Mouse (Mus musculus) granulocyte monocyte progenitor cell, adult 5-6 weeks (primary cell): ENCODE measurements around the gene Pvalb. TPM values are rescaled to one million over a fixed set of nuclear protein-coding genes. Genes with fewer than 3 reads are reported as not detected.

Experiments
- ATAC-seq: replicated peaks from 2 replicates; pipeline ENCODE4 v1.8.0; 2016; ENCODE audit warnings: mild to moderate bottlenecking, moderate TSS enrichment, inconsistent platforms; ENCODE audit not compliant: poor library complexity, severe bottlenecking
- total RNA-seq, 2 experiments: library from RNA; stranded (forward) in 1 of 2; stranded (reverse) in 1 of 2; fragments of 200-712, 200-1000 nt in 1 of 2; fragments of >200 nt in 1 of 2; fragmentation: Nextera tagmentation in 1 of 2; gene quantifications; 2 replicates each; pipeline ENCODE4 v1.2.3; 2014 to 2017

Gene Pvalb
- total RNA-seq, 2 experiments from 2014 or later: not detected

GRCm38 (mm10) chr15:78169566-78169965 is 36.6 kb downstream of the Pvalb start:
- ATAC-seq: no peak

- no peak for ATAC-seq
Measured at GRCm38 (mm10) chr15:78165292-78165691, 40.9 kb downstream of the Pvalb start.

GRCm38 (mm10) chr15:78164466-78164865 is 41.7 kb downstream of the Pvalb start:
- ATAC-seq: no peak

- ATAC-seq: no peak
Measured at GRCm38 (mm10) chr15:78161946-78162345, 44.3 kb downstream of the Pvalb start.

- ATAC-seq: no peak
Measured at GRCm38 (mm10) chr15:78158335-78158734, 47.9 kb downstream of the Pvalb start.

GRCm38 (mm10) chr15:78157824-78158223 is 48.4 kb downstream of the Pvalb start:
- ATAC-seq: no peak

GRCm38 (mm10) chr15:78157330-78157729 is 48.9 kb downstream of the Pvalb start:
- no peak for ATAC-seq

- ATAC-seq: no peak
Measured at GRCm38 (mm10) chr15:78155421-78155820, 50.8 kb downstream of the Pvalb start.

GRCm38 (mm10) chr15:78153045-78153775 is 53.0 kb downstream of the Pvalb start:
- ATAC-seq: no peak

GRCm38 (mm10) chr15:78148565-78148964 is 57.6 kb downstream of the Pvalb start:
- ATAC-seq: no peak

Other genes with a start within 250 kb of the Pvalb start
- 10.1 and 18.2 TPM in 2 replicates for gene Foxred2, start 249.7 kb downstream of the Pvalb start, total RNA-seq (2014; fragmentation: Nextera tagmentation)
- 16.0 and 18.5 TPM in 2 replicates for gene Foxred2, start 249.7 kb downstream of the Pvalb start, total RNA-seq (2017)
- 190 and 212 TPM in 2 replicates for gene Eif3d, start 235.6 kb downstream of the Pvalb start, total RNA-seq (2014; fragmentation: Nextera tagmentation)
- 219 and 227 TPM in 2 replicates for gene Eif3d, start 235.6 kb downstream of the Pvalb start, total RNA-seq (2017)
- gene Cacng2, start 86.4 kb downstream of the Pvalb start, total RNA-seq (2014; fragmentation: Nextera tagmentation): not detected in 2 replicates
- gene Cacng2, start 86.4 kb downstream of the Pvalb start, total RNA-seq (2017): not detected in 2 replicates
- 53.3 and 75.4 TPM in 2 replicates for gene Ift27, start 32.3 kb downstream of the Pvalb start, total RNA-seq (2014; fragmentation: Nextera tagmentation)
- 10.8 and 16.3 TPM in 2 replicates for gene Ift27, start 32.3 kb downstream of the Pvalb start, total RNA-seq (2017)
- 122 and 173 TPM in 2 replicates for gene Ncf4, start 38.4 kb upstream of the Pvalb start, total RNA-seq (2014; fragmentation: Nextera tagmentation)
- gene Ncf4, start 38.4 kb upstream of the Pvalb start, total RNA-seq (2017): 73.5 and 77.6 TPM in 2 replicates
- 7.8 and 10.7 TPM in 2 replicates for gene Csf2rb2, start 99.3 kb upstream of the Pvalb start, total RNA-seq (2014; fragmentation: Nextera tagmentation)
- gene Csf2rb2, start 99.3 kb upstream of the Pvalb start, total RNA-seq (2017): 1.6 and 4.1 TPM in 2 replicates
- gene Csf2rb, start 119.4 kb upstream of the Pvalb start, total RNA-seq (2014; fragmentation: Nextera tagmentation): 90.5 and 114 TPM in 2 replicates
- gene Csf2rb, start 119.4 kb upstream of the Pvalb start, total RNA-seq (2017): 57.3 and 137 TPM in 2 replicates
- not detected in 2 replicates for gene Tex33, start 189.5 kb upstream of the Pvalb start, total RNA-seq (2014; fragmentation: Nextera tagmentation)
- not detected in 2 replicates for gene Tex33, start 189.5 kb upstream of the Pvalb start, total RNA-seq (2017)
- 18.7 and 29.9 TPM in 2 replicates for gene Tst, start 199.5 kb upstream of the Pvalb start, total RNA-seq (2014; fragmentation: Nextera tagmentation)
- gene Tst, start 199.5 kb upstream of the Pvalb start, total RNA-seq (2017): 12.6 and 16.5 TPM in 2 replicates
- gene Mpst, start 200.0 kb upstream of the Pvalb start, total RNA-seq (2014; fragmentation: Nextera tagmentation): 8.4 and 9.1 TPM in 2 replicates
- gene Mpst, start 200.0 kb upstream of the Pvalb start, total RNA-seq (2017): 26.2 and 30.2 TPM in 2 replicates
- 13.0 and 27.4 TPM in 2 replicates for gene Kctd17, start 222.2 kb upstream of the Pvalb start, total RNA-seq (2014; fragmentation: Nextera tagmentation)
- gene Kctd17, start 222.2 kb upstream of the Pvalb start, total RNA-seq (2017): 8.3 and 15.4 TPM in 2 replicates